Mouse (Mus musculus) heart, postnatal 10 days (tissue): ENCODE results near the gene Aqp3. TPM values are rescaled to one million over a fixed set of nuclear protein-coding genes. Genes with fewer than 3 reads are reported as not detected.

Source experiments
- DNase-seq, 2 experiments: peaks; one replicate each; pipeline ENCODE4 v3.0.0; 2021
- intact Hi-C: fragments of 180-260 bp; cut with DNase I; formaldehyde crosslinking; loops from one replicate; pipeline ENCODE4 v1.15.1; 2025
- total RNA-seq, 2 experiments: library from RNA; stranded (reverse); gene quantifications; 2 replicates each; pipeline ENCODE4 v1.2.3; 2021

Aqp3 gene
- under 1 TPM in 1 of 2 experiments, not detected in 1; 0.53 TPM for total RNA-seq

- peak; percentile 36 to 37 for DNase-seq
- intact Hi-C loops: no loop called here
Observed at GRCm38 (mm10) chr4:41097871-41098576, at the start of gene Aqp3. TSS of gene Aqp3 (minus strand) at chr4:41098183.

GRCm38 (mm10) chr4:41142601-41143000 lies 44.6 kb upstream of the Aqp3 start:
- no peak for DNase-seq
- intact Hi-C loops: no loop called here

DNA sequence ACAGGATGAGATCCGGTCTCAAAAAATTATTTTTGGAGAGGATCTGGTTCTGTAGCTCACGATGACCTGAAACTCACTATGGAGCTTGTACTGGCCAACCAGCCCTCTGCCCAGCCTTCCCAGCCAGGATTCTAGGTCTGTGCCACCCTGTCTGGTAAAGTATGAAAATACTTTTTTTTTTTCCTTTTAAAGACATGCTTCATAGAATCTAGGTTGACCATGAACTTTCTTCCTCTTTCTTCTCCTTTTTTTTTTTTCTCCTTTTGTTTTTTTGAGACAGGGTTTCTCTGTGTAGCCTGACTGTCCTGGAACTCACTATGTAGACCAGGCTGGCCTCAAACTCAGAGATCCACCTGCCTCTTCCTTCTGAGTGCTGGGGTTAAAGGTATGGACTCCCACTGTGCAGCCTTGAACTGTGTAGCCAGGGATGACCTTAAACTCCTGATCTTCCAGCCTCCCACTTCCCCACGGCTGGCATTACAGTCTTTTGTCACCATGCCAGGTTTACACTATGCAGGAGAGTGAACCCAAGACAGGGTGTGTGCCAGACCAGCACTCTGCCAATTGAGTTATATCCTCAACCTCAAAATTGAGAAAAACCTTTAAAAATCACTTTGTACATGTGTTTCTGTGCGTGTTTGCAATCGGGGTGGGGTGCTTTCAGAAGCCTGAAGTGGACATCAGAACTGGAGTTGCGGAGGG lies 42.3 kb upstream of the Aqp3 start:
- DNase-seq: no peak
- intact Hi-C loops: no loop called here

DNA sequence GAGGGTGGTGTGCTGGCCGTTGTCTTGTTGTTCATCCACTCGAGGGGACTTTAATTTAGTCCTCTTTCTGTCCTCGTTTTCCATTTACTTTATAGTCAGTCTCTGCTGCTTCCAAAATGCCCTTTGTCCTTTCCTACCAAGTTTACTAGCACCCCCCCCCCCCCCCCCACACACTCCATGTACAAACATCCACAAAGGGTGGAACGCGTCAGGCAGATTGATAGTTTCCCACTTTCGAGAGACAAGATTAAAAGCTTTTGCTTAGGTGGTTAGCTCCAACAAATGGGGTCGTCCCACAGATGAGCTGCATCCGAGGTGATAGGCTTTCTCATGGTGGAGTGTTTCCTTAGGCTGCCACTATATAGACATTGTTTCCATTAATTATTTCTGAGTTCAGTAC lies 38.8 kb upstream of the Aqp3 start:
- no peak for DNase-seq
- intact Hi-C loops: loop anchor here (5.0 kb wide), 1 partner anchor 135 kb away; no protein-coding TSS in a partner anchor

DNA sequence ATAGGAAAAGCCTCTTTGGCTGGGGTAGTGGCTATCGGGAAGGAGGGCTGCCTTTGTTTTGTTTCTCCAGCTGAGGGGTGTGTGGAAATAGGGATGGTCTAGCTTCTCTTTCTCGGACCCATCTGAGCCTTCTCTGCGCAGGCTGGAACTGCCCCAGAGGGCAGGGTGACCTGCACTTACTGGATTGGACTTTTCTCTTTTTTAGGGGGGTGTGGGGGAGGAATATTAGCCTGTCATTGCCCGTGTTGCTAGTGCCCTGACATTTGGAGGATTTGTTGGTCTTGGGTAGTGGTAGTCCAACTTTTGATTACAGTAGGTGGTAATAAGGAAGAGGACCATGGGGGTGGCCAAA lies 38.4 kb upstream of the Aqp3 start:
- DNase-seq: peak; percentile 73 to 74
- intact Hi-C loops: loop anchor here (5.0 kb wide), 1 partner anchor 136 kb away; no protein-coding TSS in a partner anchor

DNA sequence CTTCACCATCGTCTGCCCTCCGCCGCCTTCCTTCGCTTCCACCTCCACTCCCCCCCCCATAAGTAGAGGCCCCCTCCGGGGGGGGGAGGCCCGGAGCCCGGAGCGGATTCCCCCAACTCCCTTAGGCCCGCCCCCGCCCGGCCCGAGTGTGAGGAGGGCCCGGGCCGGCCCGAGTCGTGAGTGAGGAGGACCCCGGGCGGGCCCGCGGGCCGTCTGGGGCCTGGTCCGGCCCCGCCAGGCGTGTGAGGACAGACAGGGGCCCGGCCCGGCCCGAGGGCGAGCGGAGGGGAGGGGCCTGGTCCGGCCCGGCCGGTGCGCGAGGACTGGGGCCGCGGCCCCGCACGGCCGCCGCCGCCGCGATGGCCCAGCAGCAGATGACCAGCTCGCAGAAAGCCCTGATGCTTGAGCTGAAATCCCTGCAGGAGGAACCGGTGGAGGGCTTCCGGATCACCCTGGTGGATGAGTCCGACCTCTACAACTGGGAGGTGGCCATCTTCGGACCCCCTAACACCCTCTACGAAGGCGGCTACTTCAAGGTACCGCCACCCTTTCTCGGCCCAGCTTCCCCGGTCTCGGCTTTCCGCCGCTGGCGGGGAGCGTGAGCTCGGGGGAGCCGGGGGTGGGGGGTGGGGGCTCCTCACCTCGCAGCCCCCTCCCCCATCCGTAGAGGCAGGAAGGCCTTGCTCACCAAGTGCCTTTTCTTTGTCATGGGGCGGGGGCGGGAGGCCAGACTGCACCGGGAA lies 37.9 kb upstream of the Aqp3 start, which contains the start of gene Ube2r2:
TSS of gene Ube2r2 (plus strand) at position 33 of the 743 bp plus-strand sequence.
- DNase-seq: peak; percentile 80 to 82
- intact Hi-C loops: loop anchor here (5.0 kb wide), 1 partner anchor 136 kb away; no protein-coding TSS in a partner anchor

DNA sequence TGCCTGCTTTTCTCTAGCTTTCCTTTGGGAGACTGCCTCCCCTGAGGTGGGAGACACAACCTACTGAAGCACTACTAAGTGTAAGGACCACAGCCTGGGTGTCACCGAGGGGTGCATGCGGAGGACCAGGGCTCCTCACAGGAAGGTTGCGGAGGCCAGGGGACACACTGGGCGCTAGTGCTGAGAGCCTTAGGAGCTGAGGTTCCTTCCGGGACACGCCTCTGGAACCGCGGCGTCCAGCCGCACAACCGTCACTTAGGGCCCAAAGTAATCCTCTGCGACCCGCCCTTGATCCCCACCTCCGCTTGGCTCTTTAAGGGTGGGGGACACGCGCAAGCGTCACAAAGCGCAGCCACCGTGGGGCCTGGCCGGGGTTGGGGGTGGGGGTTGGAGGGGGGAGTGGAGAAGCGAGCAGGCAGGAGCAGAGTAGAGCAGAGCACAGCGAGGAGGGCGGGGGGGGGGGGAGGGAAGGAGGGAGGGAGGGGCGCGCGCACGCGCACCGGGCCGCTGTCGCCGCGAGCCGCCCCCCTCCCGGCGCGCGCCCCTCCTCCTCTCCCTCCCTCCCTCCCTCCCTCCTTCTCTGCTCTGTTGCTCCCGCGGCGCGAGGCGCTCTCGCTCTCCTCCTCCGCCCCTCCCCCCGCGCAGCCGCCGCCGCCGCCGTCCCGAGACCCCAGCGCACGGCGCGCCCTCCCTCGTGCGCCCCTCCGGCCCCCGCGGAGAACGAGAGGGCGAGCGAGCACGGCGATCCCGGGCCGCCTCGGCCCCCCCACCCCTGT lies 37.1 kb upstream of the Aqp3 start:
- intact Hi-C loops: loop anchor here (5.0 kb wide), 1 partner anchor 137 kb away; no protein-coding TSS in a partner anchor
- peak; percentile 83 to 84 for DNase-seq

DNA sequence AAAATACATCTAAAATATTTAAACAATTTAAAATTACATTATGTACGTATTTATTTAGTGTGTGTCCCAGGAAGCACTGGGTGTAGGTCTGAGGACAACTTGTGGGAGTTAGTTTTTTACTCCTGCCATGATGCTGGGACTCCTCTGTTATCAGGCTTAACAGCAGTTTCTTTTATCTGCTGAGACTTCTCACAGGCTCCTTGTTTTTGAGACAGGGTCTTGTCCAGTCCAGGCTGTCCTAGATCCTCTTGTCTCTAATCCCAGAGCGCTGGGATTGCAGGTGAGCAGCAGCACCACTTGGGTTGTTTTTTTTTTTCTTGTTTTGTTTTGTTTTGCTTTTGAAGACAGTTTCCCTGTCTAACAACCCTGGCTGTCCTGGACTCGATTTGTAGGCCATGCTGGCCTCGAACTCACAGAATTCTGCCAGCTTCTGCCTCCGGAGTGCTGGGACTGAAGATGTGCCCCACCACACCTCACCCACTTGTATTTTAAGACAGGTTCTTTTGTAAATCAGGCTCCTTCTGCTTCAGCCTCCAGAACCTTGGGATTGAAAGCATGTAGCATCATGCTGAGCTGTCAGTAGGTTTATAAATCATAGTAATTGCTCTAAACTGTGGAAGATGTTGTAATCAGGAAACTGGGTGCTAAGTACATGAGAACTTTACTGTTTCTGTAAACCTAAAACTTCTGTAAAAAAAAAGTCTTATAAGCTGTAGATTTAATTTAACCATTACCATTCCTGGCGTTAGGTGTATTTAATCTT lies 35.7 kb upstream of the Aqp3 start:
- no peak for DNase-seq
- intact Hi-C loops: no loop called here

- intact Hi-C loops: no loop called here
- DNase-seq: no peak
Observed at GRCm38 (mm10) chr4:41132471-41132870, 34.5 kb upstream of the Aqp3 start.

- intact Hi-C loops: loop anchor here (1.0 to 2.0 kb wide), 2 partner anchors 36 to 95 kb away; no protein-coding TSS in a partner anchor
- no peak for DNase-seq
Observed at GRCm38 (mm10) chr4:41129836-41130235, 31.9 kb upstream of the Aqp3 start.

DNA sequence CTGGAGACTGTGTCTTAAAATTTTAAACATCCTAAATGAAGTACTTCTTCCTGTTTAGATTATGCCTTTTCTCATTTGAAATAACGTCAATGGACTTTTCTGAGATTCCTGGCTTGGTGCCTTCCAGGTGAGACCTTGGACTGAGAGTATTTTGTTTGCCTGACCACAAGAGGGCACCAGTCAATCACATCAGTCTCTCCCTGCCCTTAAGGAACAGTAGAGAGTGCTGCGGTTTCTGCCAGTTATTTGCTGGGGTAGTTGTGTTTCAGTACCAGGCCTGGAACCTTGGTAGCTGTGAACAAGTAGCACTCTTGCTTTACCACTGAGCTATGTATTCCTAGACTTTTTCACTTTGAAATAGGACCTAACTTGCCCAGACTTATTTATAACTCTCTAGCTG lies 31.4 kb upstream of the Aqp3 start:
- DNase-seq: peak; percentile 73 to 84
- intact Hi-C loops: loop anchor here (1.0 to 2.0 kb wide), 2 partner anchors 37 to 95 kb away; no protein-coding TSS in a partner anchor

DNA sequence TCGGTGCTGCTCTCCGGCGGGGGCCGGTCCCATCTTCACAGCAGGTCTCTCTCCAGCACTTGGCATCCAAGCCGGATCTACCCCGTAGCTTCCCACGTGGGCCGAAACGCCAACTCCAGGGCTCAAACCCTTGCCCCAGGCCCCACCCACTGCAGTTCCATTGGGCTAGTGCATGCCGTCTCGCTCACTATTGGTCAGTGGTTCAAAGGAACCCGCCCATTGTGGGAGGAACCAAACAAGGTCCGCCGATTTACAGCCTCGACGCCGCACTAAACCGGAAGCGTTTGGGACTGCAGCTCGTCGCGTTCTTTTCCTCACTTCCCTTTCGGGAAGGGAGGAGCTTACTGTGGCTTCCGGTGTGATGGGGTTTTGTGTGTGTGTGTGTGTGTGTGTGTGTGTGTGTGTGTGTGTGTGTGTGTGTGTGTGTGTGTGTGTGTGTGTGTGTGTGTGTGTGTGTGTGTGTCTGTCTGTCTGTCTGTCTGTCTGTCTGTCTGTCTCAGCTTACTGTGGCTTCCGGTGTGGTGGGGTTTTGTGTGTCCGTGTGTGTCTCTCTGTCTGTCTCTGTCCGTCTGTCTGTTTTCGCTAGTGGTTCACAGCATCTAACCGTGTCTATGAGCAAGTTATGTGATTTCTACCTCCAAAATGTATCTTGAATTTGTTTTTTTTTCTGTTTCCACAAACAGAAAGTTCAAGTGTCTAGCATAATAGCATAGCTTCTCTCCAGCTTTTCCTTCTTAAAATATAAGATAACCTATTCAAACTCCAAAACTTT lies 26.4 kb upstream of the Aqp3 start, which contains the start of gene Nol6:
TSS of gene Nol6 (minus strand) at position 276 of the 772 bp plus-strand sequence.
- intact Hi-C loops: loop anchor here (2.0 kb wide), 1 partner anchor 162 kb away; no protein-coding TSS in a partner anchor
- DNase-seq: peak; percentile 99

DNA sequence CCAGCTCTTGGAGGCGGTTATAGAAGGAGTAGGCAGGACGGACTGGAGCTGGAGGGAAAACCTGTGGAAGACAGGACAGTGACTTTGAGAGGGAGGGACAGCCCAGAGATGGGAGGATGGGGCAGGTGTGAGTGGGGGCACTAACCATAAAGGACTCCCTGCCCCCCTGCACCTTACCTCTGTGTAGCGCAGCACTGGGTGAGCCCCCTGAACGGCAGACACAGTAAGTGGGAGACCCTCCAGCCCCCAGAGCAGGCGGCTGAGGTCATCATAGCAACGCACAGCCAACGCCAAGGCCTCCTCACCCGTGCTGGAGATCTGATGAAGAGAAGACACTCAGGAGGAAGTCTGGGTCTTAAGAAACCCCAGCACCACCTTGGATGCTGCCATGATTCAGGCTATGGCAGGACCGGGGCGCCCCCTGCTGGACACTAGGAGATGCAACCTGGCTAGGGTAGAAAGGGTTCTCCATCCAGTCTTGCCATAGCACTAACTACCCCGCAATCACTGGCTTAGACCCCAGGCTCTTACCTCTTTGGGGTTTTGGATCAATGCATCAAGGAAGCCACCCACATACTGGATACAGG lies 20.8 kb upstream of the Aqp3 start:
- intact Hi-C loops: loop anchor here (1.0 to 10.0 kb wide), 2 partner anchors 68 to 344 kb away; no protein-coding TSS in a partner anchor
- peak; percentile 64 to 77 for DNase-seq

GRCm38 (mm10) chr4:41116817-41117216 lies 18.8 kb upstream of the Aqp3 start:
- intact Hi-C loops: loop anchor here (10.0 kb wide), 1 partner anchor 342 kb away; no protein-coding TSS in a partner anchor
- DNase-seq: no peak

DNA sequence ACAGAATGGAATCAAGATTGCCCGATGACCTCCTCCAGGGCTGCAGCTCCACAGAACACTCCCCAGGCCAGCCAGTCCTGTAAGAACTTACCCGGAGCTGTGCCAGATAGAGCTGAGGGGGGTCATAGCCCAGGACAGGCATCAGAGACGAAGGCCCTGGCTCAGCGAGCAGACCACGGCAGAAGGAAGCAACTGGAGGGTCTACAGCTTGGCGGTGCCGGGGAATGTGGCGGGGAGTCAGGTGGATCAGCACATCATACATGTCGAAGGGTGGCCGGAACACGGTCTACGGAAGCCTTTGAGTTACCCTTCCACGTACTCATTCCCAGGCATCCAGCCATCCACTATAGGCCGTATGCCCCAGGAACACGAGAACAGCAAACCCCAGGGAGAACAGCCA lies 17.8 kb upstream of the Aqp3 start:
- intact Hi-C loops: loop anchor here (10.0 kb wide), 1 partner anchor 341 kb away; no protein-coding TSS in a partner anchor
- no peak for DNase-seq

DNA sequence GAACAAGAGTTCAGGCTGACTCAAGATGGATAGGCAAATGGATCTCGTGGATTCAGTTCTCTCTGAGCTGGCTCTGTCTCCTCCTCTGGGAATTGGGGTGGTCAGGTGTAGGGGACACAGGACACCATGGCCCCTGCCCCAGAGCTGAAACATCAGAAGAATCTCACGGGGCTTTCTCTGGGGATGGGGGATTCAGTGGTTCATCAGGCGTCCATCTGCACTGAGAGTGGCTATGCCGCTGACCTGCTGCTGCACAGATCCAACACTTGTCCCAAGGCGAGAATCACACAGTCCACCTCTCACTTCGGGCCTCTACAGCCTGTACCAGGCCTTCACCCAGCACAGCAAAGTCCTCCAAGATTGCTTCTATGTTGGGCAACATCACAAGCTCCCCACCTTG lies 17.1 kb upstream of the Aqp3 start:
- intact Hi-C loops: loop anchor here (10.0 kb wide), 1 partner anchor 340 kb away; no protein-coding TSS in a partner anchor
- DNase-seq: no peak

- intact Hi-C loops: loop anchor here (10.0 kb wide), 1 partner anchor 340 kb away; no protein-coding TSS in a partner anchor
- no peak for DNase-seq
Observed at GRCm38 (mm10) chr4:41114358-41115070, 16.5 kb upstream of the Aqp3 start.
